Mouse (Mus musculus): ENCODE measurements around the gene Fam234a.
"Not testable (repeated sequence)": the region's sequence is repeated elsewhere in the genome, so short reads cannot be mapped to it uniquely, and the experiment has no call there.

The Fam234a gene

DNA sequence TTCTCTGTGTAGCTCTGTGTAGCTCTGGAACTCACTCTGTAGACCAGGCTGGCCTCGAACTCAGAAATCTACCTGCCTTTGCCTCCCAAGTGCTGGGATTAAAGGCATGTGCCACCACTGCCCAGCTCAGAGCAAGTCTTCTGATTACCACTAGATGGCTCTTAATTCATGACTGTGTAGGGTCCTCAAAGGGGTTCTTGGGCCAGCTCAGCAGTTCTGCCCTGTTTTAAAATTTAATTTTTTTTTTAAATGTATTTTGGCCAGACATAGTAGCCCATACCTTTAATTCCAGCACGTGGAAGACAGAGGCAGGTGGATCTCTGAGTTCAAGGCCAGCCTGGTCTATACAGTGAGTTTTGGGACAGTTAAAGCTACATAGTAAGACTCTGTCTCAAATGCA, 68.8 kb downstream of the Fam234a start:
- DNase-seq (ENCODE audit: low read depth): not testable (repeated sequence)

- no peak for DNase-seq (ENCODE audit: low read depth)
Measured at GRCm38 (mm10) chr17:26168039-26168438, 76.0 kb downstream of the Fam234a start.

DNA sequence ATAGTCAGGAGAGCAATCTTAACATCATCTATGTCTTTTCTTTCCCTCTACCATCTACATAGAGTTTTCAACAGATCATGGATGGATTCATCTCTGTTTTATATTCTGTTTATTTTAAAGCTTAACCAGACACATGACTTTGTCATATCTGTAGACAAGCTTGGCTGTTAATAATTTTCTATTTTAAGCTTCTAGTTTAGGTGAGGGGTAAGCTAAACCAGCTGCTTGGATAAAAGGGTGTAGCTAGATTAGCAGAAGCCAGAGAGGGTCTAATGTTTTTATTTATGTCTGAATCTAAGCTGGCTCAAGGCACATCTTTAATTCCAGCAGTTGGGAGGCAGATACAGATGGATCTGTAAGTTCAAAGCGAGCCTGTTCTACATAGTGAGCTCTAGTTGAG, 81.3 kb downstream of the Fam234a start:
- DNase-seq (ENCODE audit: low read depth): no peak

Data from fibroblast of lung, adult 2 months (primary cell).